Mouse (Mus musculus) liver, postnatal 0 days (tissue): ENCODE measurements around the gene Rhbg. TPM values are rescaled to one million over a fixed set of nuclear protein-coding genes. Genes with fewer than 3 reads are reported as not detected.

Source experiments
- ATAC-seq: fragments of 200-750 bp; cut with Nextera tagmentation; 2 replicates; pipeline ENCODE4 v1.8.0; 2017; ENCODE audit warnings: mild to moderate bottlenecking, moderate library complexity
- DNase-seq: peaks from one replicate; pipeline ENCODE4 v3.0.0-alpha.2; 2016
- H3K27ac ChIP-seq: fragments of 300-500 bp; sonication (generic); 2 replicates; pipeline ENCODE4 v1.5.1; 2014; ENCODE audit warnings: antibody characterized with exemption, moderate library complexity, mild to moderate bottlenecking, low read depth
- H3K27me3 ChIP-seq: fragments of 300-500 bp; sonication (generic); 2 replicates; pipeline ENCODE4 v1.6.1; 2014; ENCODE audit warnings: low read length, control low read depth, mixed read lengths; ENCODE audit not compliant: insufficient read depth
- H3K36me3 ChIP-seq: fragments of 300-500 bp; sonication (generic); replicated peaks from 2 replicates; pipeline ENCODE4 v1.6.1; 2014; ENCODE audit warnings: mild to moderate bottlenecking, control low read depth, low read length, moderate library complexity, mixed read lengths; ENCODE audit not compliant: insufficient read depth
- H3K4me1 ChIP-seq: fragments of 300-500 bp; sonication (generic); 2 replicates; pipeline ENCODE4 v1.6.1; 2014; ENCODE audit warnings: antibody characterized with exemption, mild to moderate bottlenecking, control low read depth; ENCODE audit not compliant: insufficient read depth
- H3K4me2 ChIP-seq: fragments of 300-500 bp; sonication (generic); 2 replicates; pipeline ENCODE4 v1.6.1; 2014; ENCODE audit warnings: low read depth, mild to moderate bottlenecking, low read length, moderate library complexity, mixed read lengths
- H3K4me3 ChIP-seq: fragments of 300-500 bp; sonication (generic); 2 replicates; pipeline ENCODE4 v1.5.1; 2014; ENCODE audit warnings: low read depth, low read length
- H3K9ac ChIP-seq: fragments of 300-500 bp; sonication (generic); replicated peaks from 2 replicates; pipeline ENCODE4 v1.6.1; 2014; ENCODE audit warnings: mild to moderate bottlenecking, moderate library complexity
- H3K9me3 ChIP-seq: fragments of 300-500 bp; sonication (generic); 2 replicates; pipeline ENCODE4 v1.6.1; 2016; ENCODE audit warnings: mild to moderate bottlenecking, control low read depth, low read length, mixed read lengths
- CTCF ChIP-seq: sonication (generic); IDR thresholded peaks from 2 replicates; pipeline ENCODE4 v1.5.1; 2016; ENCODE audit warnings: antibody characterized with exemption, low read depth
- EP300 ChIP-seq: IDR thresholded peaks from 2 replicates; pipeline ENCODE4 v1.6.1; 2016; ENCODE audit warnings: antibody characterized with exemption, low read depth, mild to moderate bottlenecking
- WGBS: fragments of 180-500 bp; shearing (Covaris S2); extraction: QIAGEN DNeasy Blood & Tissue Kit; methylation state at CpG from one replicate; pipeline ENCODE4 v1.1.7; 2014; ENCODE audit not compliant: insufficient replicate concordance; 5-methylcytosine and 5-hydroxymethylcytosine counted together
- polyA plus RNA-seq: library from polyadenylated mRNA; unstranded; fragments of >200 nt; fragmentation: Nextera tagmentation; extraction: Ambion mirVana; gene quantifications from 2 replicates; pipeline ENCODE4 v1.2.1, GENCODE M21; 2015

Gene Rhbg
- polyA plus RNA-seq, 1 experiment from 2014 or later: 7.0 TPM

DNA sequence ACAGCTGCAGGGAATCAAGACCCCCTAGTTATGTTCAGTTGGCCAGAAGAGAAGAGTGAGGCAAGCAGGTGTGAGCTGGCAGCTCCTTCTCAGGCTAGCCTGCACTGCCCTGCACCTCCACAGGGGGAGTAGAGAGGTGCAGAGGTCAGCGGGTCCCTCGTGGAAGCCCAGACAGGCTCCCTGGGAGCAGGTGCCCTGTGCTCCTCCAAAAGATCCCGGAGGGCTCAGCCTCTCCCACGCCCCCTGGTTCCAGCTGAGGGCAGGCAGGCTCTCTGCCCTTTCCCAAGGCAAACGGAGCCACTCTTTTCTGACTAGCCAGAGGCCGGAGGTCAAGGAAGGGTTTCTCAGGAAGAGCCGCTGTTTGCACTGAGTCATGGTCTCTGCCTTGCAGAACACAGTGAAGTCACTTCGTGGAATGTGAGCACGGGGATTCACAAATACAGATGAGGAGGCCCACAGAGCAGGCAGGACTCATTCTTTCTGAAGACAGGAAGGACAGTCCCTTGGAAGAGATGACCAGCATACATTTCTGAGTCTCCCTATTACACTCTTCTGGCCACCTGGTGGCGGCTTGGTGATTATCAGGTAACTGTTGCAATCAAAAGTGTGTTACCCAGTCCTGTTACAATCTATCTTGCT is 16.8 kb downstream of the Rhbg start:
- no peaks in the 10 kb centered on the region for H3K9me3 ChIP-seq
- peak overlapping the region; percentile 44; the same call in 1 of the 2 replicates for H3K4me2 ChIP-seq
- peak; percentile 80 for ATAC-seq
- TF ChIP-seq CTCF: peak; percentile 66
- no peak for TF ChIP-seq EP300
- no peaks in the 10 kb centered on the region for H3K36me3 ChIP-seq
- DNase-seq: peak; percentile 71
- H3K4me3 ChIP-seq: no peak overlapping the region
- no peak overlapping the region for H3K9ac ChIP-seq
- WGBS: 7% methylated on average over 10 of the region's 10 CpGs
- H3K27me3 ChIP-seq: peaks cover 72% of the 10 kb centered on the region
- H3K27ac ChIP-seq: no peak overlapping the region
- 0 out of 2 replicates have a peak, but pooled peaks cover 2% of the 10 kb centered on the region for H3K4me1 ChIP-seq

DNA sequence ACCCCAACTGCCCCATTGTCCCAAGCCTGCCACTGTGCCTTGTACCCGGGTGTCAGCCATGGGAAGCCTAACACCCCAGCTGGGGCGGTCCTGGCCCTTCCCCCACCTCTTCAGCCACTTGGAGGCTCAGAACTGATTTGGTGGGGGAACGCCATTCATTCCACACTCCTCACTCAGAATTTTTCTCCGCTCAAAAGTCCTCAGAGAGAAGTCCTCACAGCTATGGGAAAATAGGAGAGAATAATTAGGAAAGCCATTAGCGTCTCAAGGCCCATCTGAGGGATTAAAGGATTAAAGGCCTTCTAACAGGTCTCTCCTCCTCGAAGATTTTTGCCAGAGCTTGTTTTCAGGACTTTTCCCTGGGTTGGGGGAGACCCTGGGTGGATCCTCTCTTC is 17.4 kb downstream of the Rhbg start:
- Histone ChIP-seq H3K4me1 (0 out of 2 replicates have a peak, but pooled peaks cover 2% of the 10 kb centered on the region), H3K4me3 (no peak overlapping the region), H3K27ac (no peak overlapping the region), H3K36me3 (no peaks in the 10 kb centered on the region), H3K9me3 (no peaks in the 10 kb centered on the region), H3K27me3 (peaks cover 70% of the 10 kb centered on the region), H3K4me2 (no peak overlapping the region), H3K9ac (no peak overlapping the region)
- WGBS: 39% methylated on average over 6 of the region's 6 CpGs
- DNase-seq (no peak), ATAC-seq (no peak)
- TF ChIP-seq CTCF: no peak
- no peak for TF ChIP-seq EP300

DNA sequence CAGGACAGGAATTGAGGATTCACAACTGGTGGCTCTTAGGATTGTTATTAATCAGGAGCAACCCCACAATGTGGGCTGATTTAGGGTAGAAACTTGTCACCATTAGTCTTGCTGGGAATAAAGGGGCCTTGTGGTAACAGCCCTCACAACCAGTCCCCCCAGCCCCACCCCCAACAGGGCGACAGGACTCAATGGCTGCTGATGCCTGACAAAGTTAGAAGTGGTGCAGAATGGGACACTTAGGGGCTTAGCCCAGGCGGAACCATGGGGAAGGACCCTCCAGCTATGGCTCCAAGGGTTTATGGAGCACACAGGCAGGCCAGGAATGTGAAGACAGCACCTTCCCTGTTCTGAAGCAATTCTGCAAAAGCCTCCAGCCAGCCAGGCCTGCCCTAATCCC is 18.9 kb downstream of the Rhbg start:
- H3K36me3 ChIP-seq: no peaks in the 10 kb centered on the region
- H3K4me3 ChIP-seq: no peak overlapping the region
- no peak overlapping the region for H3K4me2 ChIP-seq
- 65% methylated on average over 2 of the region's 2 CpGs for WGBS
- H3K4me1 ChIP-seq: no peaks in the 10 kb centered on the region
- no peak for ATAC-seq
- H3K9ac ChIP-seq: no peak overlapping the region
- no peak for DNase-seq
- no peaks in the 10 kb centered on the region for H3K9me3 ChIP-seq
- H3K27me3 ChIP-seq: peaks cover 62% of the 10 kb centered on the region
- TF ChIP-seq CTCF (no peak), EP300 (no peak)
- no peak overlapping the region for H3K27ac ChIP-seq

DNA sequence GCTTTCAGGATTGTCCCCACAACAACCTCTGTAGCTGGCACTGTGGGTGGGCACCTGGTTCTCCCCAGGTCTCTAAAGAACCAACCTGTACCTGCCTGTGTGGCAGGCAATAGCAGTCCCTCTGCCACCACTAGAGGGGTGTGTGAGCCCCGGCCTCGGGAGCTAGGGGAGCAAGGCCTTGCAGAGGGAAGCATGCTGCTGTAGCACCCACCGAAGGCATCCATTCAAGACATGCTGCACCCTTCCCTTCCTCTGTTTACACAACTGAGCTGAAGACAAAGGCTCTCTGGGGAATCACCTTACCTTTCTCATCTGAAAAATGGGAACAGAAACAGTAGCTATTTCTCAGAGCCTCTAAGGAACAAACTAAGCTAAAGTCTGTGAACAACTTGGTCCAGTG is 19.3 kb downstream of the Rhbg start:
- no peak overlapping the region for H3K4me2 ChIP-seq
- no peaks in the 10 kb centered on the region for H3K36me3 ChIP-seq
- no peaks in the 10 kb centered on the region for H3K4me1 ChIP-seq
- peak; percentile 48 for TF ChIP-seq CTCF
- TF ChIP-seq EP300: no peak
- ATAC-seq (no peak), DNase-seq (no peak)
- no peak overlapping the region for H3K4me3 ChIP-seq
- WGBS: 7% methylated on average over 3 of the region's 3 CpGs
- peaks cover 60% of the 10 kb centered on the region for H3K27me3 ChIP-seq
- H3K9me3 ChIP-seq: no peaks in the 10 kb centered on the region
- no peak overlapping the region for H3K9ac ChIP-seq
- H3K27ac ChIP-seq: no peak overlapping the region

DNA sequence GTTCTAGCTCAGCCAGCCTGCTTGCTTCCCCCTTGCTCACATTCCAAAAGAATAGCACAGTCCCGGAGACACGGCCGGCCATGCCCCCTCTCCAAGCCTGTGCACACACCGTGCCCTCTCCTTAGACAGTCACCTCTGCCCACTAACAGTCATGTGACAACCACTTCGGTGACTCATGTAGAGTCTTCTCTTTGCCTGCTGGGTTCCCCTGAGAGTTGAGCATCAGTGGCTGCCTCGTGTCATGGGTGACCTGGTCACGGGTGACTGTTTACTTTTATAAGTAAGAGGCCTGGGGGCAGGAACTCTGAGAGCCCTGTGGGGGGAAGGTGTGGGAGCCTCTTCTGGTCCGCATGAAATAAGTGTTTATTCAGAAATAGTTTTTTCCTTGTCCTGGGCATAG is 20.5 kb downstream of the Rhbg start:
- DNase-seq (no peak), ATAC-seq (no peak)
- H3K4me1 ChIP-seq: no peaks in the 10 kb centered on the region
- H3K36me3 ChIP-seq: no peaks in the 10 kb centered on the region
- 65% methylated on average over 8 of the region's 8 CpGs for WGBS
- no peaks in the 10 kb centered on the region for H3K9me3 ChIP-seq
- H3K27ac ChIP-seq: no peak overlapping the region
- no peak overlapping the region for H3K4me3 ChIP-seq
- peaks cover 48% of the 10 kb centered on the region for H3K27me3 ChIP-seq
- TF ChIP-seq EP300 (no peak), CTCF (no peak)
- H3K9ac ChIP-seq: no peak overlapping the region
- no peak overlapping the region for H3K4me2 ChIP-seq

DNA sequence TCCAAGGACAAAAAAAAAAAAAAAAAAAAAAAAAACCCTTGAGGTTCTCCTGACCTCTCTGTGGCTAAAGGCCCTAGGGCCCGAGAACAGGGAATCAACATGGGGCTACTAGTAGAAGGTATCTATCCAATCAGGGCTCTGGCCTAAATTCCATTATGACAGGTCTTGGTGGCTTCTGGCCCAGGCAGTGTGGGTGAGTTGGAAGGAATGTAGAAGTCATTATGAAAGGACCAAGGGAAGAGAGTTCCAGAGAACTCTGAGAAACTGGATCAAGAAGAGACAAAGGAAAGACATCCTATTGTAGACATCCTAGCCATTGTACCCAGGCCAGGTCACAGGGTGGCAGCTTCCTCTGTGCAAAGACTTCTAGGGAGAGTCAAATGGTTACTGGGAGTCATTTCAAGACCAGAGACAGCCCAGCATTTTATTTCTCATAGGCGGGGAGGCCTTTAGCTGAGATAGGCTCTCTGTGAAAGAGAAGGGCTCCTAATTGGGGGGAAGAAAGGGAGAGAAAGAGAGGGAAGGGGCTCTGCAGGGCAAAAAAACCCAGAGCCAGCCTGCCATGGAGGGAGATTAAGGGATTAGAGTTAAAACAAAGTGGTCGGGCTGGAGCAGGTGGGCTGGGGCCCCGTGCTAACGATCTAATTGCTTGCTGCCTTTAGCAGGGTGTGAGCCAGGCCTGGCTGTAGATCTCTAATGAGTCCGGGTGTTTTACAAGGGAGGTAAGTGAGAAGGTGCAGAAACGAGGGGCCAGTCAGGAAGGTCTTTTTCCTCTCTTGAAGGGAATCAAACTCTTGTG is 21.5 kb downstream of the Rhbg start:
- H3K4me3 ChIP-seq: no peak overlapping the region

More for the DNA sequence above, 21.5 kb downstream of the Rhbg start:
- DNase-seq: no peak
- Histone ChIP-seq H3K9ac (no peak overlapping the region), H3K9me3 (no peaks in the 10 kb centered on the region), H3K27me3 (peaks cover 38% of the 10 kb centered on the region; the same call in 1 of the 2 replicates), H3K4me1 (no peaks in the 10 kb centered on the region), H3K4me2 (no peak overlapping the region), H3K36me3 (no peaks in the 10 kb centered on the region), H3K27ac (no peak overlapping the region)
- 22% methylated on average over 7 of the region's 7 CpGs for WGBS
- no peak for ATAC-seq
- TF ChIP-seq EP300: no peak
- TF ChIP-seq CTCF: no peak
